Mouse (Mus musculus): ENCODE measurements around the gene Nxn.

The Nxn gene

DNA sequence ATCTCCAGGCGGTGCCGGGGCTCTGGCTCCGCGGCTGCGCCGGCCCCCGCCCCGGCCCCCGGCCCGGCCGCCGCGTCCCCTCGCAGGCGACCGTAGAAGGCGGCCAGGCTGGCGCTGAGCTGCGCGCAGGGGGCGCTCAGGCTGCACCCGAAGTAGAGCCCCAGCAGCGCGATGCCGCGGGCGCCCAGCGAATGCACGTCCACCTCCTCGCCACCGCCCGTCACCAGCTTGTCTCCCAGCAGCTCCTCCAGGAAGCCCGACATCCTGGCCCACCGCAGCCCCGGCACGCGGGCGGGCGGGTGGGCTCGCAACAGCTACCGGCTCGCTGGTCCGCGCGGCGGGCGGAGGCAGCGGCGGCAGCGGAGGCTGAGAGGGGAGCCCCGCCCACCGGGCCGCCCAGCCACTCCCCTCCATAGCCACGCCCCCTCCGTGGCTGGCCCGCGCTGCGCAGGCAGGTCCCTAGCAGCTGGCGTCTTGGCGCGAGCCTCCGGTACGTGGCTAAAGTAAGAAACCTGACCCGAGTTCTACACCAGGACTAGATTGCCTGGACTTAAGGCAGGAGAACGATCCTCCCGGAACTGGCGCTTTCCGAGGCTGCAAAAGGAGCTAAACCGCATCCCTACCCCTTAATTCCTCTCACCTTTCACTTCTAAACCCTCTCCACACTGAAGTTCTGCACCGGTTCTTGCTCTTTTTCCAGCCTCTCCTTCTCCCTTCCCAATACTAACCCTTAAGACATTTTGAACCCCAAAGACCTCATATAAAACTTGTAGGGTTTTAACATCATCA is at the start of gene Nxn:
Gene Nxn, minus strand, starts transcription at position 343 of the 789 bp plus-strand sequence.
- in situ Hi-C loops (cut with MseI, MboI) = loop anchor here in 1 of 2 experiments (5.0 kb wide), 1 partner anchor 147 kb away; no protein-coding TSS in a partner anchor

DNA sequence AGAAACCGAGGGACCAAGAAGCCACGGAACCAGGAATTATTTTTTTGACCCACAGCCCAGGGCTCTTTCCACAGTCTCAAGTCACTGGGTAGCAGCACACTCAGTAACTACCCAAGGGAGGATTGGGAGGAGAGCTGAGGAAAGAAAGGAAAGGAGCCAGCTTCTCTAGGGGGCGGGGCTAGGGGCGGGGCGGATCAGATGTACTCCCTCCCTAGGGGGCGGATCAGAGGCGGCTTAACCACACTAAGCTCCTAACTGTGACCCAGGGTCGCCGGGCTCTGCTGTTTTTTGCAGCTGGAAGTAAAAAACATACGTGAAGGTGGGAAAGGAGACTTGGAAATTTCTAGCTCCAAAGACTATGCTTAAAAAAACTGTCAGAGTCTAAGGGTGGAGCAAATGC is 47.3 kb upstream of the Nxn start:
- in situ Hi-C loops (cut with MseI, MboI) = no loop called here

DNA sequence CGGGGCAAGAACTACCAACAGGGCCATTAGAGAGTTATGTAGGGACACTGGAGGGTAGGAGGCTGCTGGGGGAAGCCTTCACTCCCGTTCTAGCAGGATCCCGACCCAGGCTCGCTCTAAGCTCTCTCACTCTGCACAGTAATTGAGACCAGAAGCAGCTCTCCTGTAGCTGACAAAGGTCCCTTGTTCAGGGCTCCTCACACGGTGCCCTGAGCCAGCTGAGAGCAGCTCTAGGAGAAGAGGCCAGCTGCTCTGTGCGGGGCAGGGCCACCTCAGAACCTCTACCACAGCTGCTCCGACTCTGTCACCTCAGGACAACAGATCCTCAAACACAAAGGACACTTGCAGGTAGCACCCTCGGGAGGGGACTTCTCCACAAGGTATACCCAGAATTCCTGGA is 46.5 kb upstream of the Nxn start:
- in situ Hi-C loops (cut with MseI, MboI) = no loop called here

GRCm38 (mm10) chr11:76439666-76440065 is 40.7 kb upstream of the Nxn start:
- in situ Hi-C loops (cut with MseI, MboI) = no loop called here

GRCm38 (mm10) chr11:76436864-76437437 is 38.0 kb upstream of the Nxn start:
- in situ Hi-C loops (cut with MseI, MboI) = no loop called here

- in situ Hi-C loops (cut with MseI, MboI) = no loop called here
These were observed 37.1 kb upstream of the Nxn start for GRCm38 (mm10) chr11:76436009-76436408.

GRCm38 (mm10) chr11:76429966-76430631 is 31.2 kb upstream of the Nxn start:
- in situ Hi-C loops (cut with MseI, MboI) = no loop called here

GRCm38 (mm10) chr11:76429556-76429955 is 30.6 kb upstream of the Nxn start:
- in situ Hi-C loops (cut with MseI, MboI) = no loop called here

- in situ Hi-C loops (cut with MseI, MboI) = no loop called here
These were observed 30.1 kb upstream of the Nxn start for GRCm38 (mm10) chr11:76429046-76429445.

DNA sequence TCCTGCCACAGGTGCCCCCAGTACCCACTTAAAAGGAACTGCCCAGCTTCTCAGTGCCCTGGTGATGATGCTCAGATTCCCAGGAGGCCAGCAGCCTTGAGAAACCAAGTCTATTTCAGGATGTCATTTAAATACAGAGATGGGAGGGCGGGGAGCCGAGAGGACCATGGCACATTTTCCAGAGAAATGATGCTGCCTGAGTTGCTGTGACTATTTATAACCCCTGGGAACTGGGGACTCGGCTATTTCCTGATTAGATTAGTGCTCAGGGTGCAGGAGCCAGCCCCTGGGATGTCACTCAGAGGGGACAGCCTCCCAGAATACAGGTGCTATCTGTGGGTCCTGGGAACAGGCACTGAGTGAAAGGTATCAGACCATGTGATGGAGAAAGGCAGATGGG is 28.8 kb upstream of the Nxn start:
- in situ Hi-C loops (cut with MseI, MboI) = no loop called here

GRCm38 (mm10) chr11:76425749-76426148 is 26.8 kb upstream of the Nxn start:
- in situ Hi-C loops (cut with MseI, MboI) = no loop called here

- in situ Hi-C loops (cut with MseI, MboI) = no loop called here
These were observed 22.0 kb upstream of the Nxn start for GRCm38 (mm10) chr11:76420896-76421295.

DNA sequence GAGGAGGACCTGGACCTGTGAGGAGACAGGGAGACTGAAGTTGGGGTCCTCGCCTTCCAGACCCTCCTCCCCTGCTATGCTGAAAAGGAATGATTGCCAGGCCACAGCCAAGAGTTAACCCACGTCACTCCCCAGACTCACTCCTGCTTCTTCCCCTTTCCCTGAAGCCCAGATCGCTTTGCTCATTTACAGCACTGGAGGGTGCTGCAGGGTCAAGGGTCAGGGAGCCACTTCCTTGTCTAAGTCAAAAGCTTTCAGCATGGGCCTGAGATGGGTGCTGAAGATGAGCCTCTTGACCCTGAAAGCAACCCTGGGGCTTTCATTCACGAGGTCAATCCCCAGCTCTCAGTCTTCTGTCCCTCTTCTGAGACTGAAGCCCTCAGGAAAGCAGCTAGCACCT is 20.2 kb upstream of the Nxn start:
- in situ Hi-C loops (cut with MseI, MboI) = loop anchor here in 1 of 2 experiments (5.0 kb wide), 1 partner anchor 38 kb away; no protein-coding TSS in a partner anchor

DNA sequence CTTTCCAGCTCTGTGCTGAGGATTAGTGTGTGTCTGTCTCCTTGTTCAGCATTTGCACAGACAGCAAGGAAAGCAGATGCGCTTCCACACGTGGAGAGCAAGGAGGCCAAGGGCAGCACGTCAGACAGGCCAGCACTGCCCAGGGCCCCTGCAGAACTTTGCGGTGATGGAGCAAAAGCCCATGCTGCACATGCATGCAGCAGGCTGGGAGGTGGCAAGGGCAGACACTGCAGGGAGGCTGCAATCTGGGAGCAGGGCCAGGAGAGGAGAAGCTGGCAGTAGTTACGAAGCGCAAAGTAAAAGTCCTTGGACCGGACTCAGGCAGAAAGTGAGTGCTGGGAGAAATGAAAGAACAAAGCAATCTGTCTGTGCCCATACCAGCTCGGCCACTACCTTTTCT is 19.5 kb upstream of the Nxn start:
- in situ Hi-C loops (cut with MseI, MboI) = loop anchor here in 1 of 2 experiments (5.0 kb wide), 1 partner anchor 39 kb away; no protein-coding TSS in a partner anchor

- in situ Hi-C loops (cut with MseI, MboI) = loop anchor here in 1 of 2 experiments (5.0 kb wide), 1 partner anchor 41 kb away; no protein-coding TSS in a partner anchor
These were observed 17.0 kb upstream of the Nxn start for GRCm38 (mm10) chr11:76415985-76416384.

DNA sequence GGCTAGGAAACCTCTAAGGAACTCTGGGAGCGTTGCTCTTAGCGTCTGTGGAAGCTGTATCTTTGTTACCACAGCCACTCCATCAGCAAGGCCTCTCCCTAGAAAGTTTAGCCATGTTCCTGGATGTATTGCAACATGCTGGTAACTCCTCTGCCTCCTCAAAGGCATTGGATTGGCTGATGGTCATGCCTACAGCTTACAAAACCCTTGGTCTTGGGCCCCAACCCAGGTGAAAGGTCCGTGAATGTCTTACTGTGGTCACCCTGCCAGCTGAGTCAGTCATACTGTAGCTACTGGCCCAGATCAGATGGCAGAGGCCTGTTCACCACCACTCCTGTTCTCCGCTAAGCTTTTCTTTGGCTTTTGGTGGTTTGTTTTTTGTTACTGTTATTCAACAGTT is 16.1 kb upstream of the Nxn start:
- in situ Hi-C loops (cut with MseI, MboI) = loop anchor here in 1 of 2 experiments (5.0 kb wide), 1 partner anchor 42 kb away; no protein-coding TSS in a partner anchor

DNA sequence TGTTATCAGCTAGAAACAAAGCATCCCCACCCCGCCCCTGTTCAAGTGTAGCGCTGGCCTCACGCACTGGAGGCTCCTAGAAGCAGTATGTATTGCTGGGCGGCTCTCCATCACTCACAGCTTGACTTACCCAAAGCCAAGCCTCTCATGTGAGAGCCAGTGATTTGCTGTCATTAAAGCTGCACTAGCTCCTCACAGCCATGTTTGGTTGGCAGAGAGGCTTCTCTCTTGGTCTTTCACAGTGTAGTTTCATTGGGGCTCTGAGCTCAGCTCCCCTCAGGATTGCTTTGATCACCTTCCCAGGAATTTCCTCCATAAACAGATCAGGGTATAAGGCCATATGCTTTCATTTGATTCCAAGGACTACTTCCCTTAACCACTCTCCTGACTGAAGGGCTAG is 14.3 kb upstream of the Nxn start:
- in situ Hi-C loops (cut with MseI, MboI) = no loop called here

GRCm38 (mm10) chr11:76410826-76411225 is 11.9 kb upstream of the Nxn start:
- in situ Hi-C loops (cut with MseI, MboI) = no loop called here

DNA sequence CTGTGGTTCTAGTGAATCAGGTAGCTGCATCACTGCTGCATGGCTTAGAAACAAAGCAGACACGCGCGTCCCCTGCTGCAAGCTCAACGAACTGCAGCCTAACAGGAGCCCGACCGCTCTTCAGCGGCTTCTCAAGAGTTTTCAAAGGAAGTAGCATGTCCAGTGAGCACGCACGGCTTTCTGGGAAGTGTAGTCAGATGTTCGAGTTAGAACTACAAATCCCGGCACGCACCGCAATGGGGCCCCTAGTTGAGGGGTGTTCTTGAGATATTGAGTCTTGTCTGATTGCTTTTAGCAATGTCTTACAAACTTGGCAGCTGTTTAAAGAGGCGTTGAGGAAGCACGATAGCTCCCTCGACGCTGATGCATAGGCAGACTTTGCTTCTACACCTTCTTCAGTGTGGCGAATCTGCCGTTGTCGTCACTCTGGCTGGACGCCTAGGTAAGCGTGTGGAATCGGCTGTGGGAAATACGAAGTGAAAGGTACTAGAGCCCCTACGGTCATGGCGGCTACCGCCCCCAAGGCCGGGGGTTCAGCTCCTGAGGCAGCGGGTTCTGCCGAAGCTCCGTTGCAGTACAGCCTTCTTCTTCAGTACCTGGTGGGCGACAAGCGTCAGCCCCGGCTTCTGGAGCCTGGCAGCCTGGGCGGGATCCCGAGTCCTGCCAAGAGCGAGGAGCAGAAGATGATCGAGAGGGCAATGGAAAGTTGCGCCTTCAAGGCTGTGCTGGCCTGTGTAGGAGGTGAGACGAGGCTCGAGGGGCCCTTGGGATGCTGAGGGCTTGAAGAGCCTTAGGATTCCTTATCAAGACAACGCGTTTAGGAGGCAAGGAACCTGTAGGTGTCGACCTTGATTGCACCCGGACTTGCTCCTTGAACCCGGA is 8.0 kb upstream of the Nxn start, which contains the start of gene Timm22:
Gene Timm22, plus strand, starts transcription at position 251 of the 882 bp plus-strand sequence.
- in situ Hi-C loops (cut with MseI, MboI) = no loop called here

DNA sequence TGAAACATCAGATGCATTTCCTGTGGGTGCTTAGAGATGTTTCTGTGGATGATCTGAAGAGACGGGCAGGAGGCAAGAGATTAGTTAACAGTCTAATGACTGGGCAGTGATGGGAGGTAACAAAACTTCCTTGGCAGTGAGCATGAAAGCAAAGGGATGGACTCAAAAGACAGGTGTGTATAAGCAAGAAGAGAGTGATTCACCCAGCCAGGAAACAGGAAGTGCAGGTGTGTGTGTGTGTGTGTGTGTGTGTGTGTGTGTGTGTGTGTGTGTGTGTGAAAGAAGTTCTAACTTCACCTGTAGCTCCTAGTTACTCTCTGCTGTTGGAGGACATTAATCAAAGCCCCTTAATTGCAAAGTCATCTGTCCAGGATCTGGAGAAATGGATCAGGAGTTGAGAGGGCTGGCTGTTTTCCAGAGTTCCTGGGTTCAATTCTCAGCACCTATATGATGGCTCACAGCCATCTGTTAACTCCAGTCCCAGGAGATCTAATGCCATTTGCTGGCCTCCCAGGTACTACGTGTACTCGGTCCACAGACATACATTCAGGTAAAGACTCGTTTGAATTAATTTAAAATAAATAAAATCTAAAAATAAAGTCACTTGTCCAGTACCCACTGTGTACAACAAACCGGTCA is 6.8 kb upstream of the Nxn start:
- in situ Hi-C loops (cut with MseI, MboI) = no loop called here

DNA sequence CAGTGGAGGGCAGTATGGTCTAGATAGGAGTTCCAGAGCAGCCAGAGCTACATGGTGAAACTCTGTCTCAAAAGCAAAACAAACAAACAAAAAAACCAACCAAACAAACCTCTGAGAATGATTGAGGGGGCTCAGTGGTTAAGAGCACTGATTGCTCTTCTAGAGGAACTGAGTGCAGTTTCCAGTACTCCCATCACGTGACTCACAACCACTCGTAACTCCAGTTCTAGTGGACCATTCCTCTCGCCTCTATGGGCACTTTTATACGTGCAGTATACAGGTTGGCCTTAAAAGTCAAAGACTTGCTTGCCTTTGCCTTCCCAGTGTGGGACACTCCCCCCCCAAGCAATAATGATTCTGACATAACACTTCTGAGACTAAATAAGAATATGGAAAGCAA is 6.2 kb upstream of the Nxn start:
- in situ Hi-C loops (cut with MseI, MboI) = no loop called here

Measured in mouse trophoblast stem cell (cell line).